Mouse (Mus musculus): Measurements from ENCODE around the gene Npdc1. TPM values are rescaled to one million over a fixed set of nuclear protein-coding genes. Genes with fewer than 3 reads are reported as not detected.
"Not testable (repeated sequence)": the region's sequence is repeated elsewhere in the genome, so short reads cannot be mapped to it uniquely, and the experiment has no call there.

Npdc1 gene
- polyA plus RNA-seq, 1 experiment from 2014 or later = 48.9 TPM

DNA sequence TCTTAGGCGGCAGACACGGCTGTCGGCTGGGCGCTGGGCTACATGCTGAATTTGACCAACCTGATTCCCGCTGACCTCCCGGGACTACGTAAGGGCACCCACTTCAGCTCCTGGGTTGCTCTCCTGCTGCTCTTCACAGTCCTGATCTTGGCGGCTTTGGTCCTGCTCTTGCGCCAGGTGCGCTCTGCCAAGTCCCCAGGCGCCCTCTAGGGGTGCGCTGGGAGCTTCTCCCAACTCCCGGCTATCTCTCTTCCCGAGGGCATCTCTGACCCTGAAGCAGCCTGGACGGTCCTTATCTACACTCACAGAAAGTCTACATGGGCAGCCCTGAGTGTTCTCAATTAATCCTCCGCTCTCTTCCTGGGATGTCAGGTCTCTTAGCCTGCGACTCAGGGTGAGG is 1.6 kb downstream of the Npdc1 start:
- H3K4me2 ChIP-seq (ENCODE audit: low read depth, low read length) = peak overlapping the region; percentile 39
- H3K9me3 ChIP-seq (ENCODE audit: control insufficient read depth, low read length) = no peaks in the 10 kb centered on the region
- ATAC-seq = no peak
- H3K27ac ChIP-seq (ENCODE audit: low read length) = no peak overlapping the region
- no peak overlapping the region for H3K9ac ChIP-seq (ENCODE audit: low read depth, low read length)
- no peaks in the 10 kb centered on the region for H3K36me3 ChIP-seq (ENCODE audit: control insufficient read depth, insufficient read depth, low read length)
- peaks cover 35% of the 10 kb centered on the region; the same call in 1 of the 2 replicates for H3K27me3 ChIP-seq (replicated peaks; ENCODE audit: control insufficient read depth, insufficient read depth, low read length)
- peaks cover 15% of the 10 kb centered on the region; the same call in 1 of the 2 replicates for H3K4me1 ChIP-seq (ENCODE audit: control insufficient read depth, insufficient read depth, low read length)
- WGBS = 5% methylated on average over 17 of the region's 17 CpGs
- peak overlapping the region; percentile 10; the same call in 1 of the 2 replicates for H3K4me3 ChIP-seq (ENCODE audit: low read length)

DNA sequence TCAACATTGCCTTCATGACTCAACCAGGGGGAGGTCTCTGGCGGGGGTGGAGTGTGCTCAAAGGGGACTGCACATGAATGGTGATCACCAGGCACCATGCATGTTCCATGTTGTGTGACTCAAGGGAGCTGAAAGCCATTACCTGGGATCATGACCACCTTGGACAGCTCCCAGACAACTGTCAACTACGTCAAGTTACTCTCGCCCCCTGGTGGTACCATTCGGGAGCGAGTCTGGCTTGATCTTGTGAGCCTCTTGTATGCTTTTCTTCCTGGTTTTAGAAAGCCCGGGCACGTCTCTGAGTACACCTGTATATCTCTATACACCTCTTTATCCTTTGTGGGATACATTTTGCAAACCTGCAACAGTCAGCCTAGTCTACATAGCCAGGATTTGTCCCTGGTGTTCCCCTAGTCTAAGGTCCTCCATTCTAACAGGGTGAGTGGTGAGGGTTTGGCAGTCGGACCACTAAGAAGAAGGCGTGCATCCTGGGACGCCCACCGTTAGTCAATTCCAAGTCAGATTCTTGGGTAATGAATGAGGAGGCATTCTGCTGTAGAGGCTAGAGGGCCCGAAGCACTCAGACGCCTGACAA is 3.3 kb downstream of the Npdc1 start:
- 0% methylated on average over 13 of the region's 13 CpGs for WGBS
- H3K9ac ChIP-seq (ENCODE audit: low read depth, low read length) = peak overlapping the region; percentile 69
- peak overlapping the region; percentile 83 for H3K4me2 ChIP-seq (ENCODE audit: low read depth, low read length)
- H3K27me3 ChIP-seq (replicated peaks; ENCODE audit: control insufficient read depth, insufficient read depth, low read length) = peaks cover 26% of the 10 kb centered on the region; the same call in 1 of the 2 replicates
- H3K4me1 ChIP-seq (ENCODE audit: control insufficient read depth, insufficient read depth, low read length) = peaks cover 10% of the 10 kb centered on the region; the same call in 1 of the 2 replicates
- H3K36me3 ChIP-seq (ENCODE audit: control insufficient read depth, insufficient read depth, low read length) = no peaks in the 10 kb centered on the region
- peak; percentile 54 for ATAC-seq
- H3K27ac ChIP-seq (ENCODE audit: low read length) = no peak overlapping the region
- H3K9me3 ChIP-seq (ENCODE audit: control insufficient read depth, low read length) = no peaks in the 10 kb centered on the region
- peak overlapping the region; percentile 69 for H3K4me3 ChIP-seq (ENCODE audit: low read length)

DNA sequence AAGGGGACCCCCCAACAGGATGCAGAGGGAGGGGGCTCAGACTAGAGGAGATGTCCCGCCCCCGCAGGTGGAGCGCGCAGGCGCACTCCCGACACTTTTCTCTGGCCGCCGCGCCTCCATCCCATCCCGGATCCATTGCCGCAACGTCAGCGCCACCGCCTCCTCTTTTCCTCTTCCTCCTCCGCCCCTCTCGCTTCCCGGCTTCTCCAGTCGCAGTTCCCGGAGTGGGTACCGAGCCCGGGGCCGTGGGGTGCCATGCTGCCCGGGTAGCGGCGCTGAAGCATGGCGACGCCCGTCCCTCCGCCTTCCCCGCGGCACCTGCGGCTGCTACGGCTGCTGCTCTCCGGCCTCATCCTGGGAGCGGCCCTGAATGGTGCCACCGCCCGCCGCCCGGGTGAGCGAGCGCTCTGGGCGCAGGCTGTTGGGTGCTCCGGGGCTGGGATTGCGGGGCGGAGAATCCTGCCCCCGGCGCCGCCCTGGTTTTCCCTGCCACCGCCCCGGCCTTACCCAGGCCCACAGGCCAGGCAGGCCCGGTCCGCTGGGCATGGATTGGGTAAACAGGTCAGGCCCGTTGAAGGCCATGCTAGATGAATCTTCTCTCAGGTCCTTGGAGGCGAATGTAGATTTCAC is 3.9 kb downstream of the Npdc1 start:
- peak overlapping the region; percentile 69 for H3K4me3 ChIP-seq (ENCODE audit: low read length)
- peak overlapping the region; percentile 63; the same call in 1 of the 2 replicates for H3K27ac ChIP-seq (ENCODE audit: low read length)
- H3K9ac ChIP-seq (ENCODE audit: low read depth, low read length) = peak overlapping the region; percentile 69
- peaks cover 10% of the 10 kb centered on the region; the same call in 1 of the 2 replicates for H3K4me1 ChIP-seq (ENCODE audit: control insufficient read depth, insufficient read depth, low read length)
- peak; percentile 76 for ATAC-seq
- WGBS = under 1% methylated on average over 54 of the region's 54 CpGs
- no peaks in the 10 kb centered on the region for H3K9me3 ChIP-seq (ENCODE audit: control insufficient read depth, low read length)
- H3K27me3 ChIP-seq (replicated peaks; ENCODE audit: control insufficient read depth, insufficient read depth, low read length) = peaks cover 24% of the 10 kb centered on the region; the same call in 1 of the 2 replicates
- H3K4me2 ChIP-seq (ENCODE audit: low read depth, low read length) = peak overlapping the region; percentile 83
- H3K36me3 ChIP-seq (ENCODE audit: control insufficient read depth, insufficient read depth, low read length) = no peaks in the 10 kb centered on the region

DNA sequence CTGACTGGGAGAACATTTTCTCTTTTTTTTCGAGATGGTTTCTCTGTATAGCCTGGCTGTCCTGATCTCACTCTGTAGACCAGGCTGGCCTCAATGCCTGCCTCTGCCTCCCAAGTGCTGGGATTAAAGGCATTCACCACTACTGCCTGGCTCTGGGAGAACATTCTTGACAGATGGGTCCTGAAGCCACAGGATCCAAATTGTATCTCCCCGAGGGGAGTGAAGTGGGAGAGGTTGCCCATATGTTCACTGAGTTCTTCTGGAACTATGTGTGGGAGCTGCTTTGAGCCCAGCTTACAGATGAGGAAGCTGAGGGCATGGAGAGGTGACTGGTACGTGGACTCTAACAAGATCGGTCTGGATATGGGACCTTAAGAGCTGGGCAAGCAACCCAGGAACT is 4.8 kb downstream of the Npdc1 start:
- Histone ChIP-seq H3K27me3 (replicated peaks; ENCODE audit: control insufficient read depth, insufficient read depth, low read length) (peaks cover 24% of the 10 kb centered on the region; the same call in 1 of the 2 replicates), H3K9ac (ENCODE audit: low read depth, low read length) (no peak overlapping the region; the same call in 1 of the 2 replicates), H3K9me3 (ENCODE audit: control insufficient read depth, low read length) (no peaks in the 10 kb centered on the region), H3K27ac (ENCODE audit: low read length) (no peak overlapping the region), H3K4me3 (ENCODE audit: low read length) (no peak overlapping the region), H3K4me1 (ENCODE audit: control insufficient read depth, insufficient read depth, low read length) (peaks cover 10% of the 10 kb centered on the region; the same call in 1 of the 2 replicates), H3K4me2 (ENCODE audit: low read depth, low read length) (no peak overlapping the region), H3K36me3 (ENCODE audit: control insufficient read depth, insufficient read depth, low read length) (no peaks in the 10 kb centered on the region)
- 88% methylated on average over 4 of the region's 4 CpGs for WGBS
- no peak for ATAC-seq

DNA sequence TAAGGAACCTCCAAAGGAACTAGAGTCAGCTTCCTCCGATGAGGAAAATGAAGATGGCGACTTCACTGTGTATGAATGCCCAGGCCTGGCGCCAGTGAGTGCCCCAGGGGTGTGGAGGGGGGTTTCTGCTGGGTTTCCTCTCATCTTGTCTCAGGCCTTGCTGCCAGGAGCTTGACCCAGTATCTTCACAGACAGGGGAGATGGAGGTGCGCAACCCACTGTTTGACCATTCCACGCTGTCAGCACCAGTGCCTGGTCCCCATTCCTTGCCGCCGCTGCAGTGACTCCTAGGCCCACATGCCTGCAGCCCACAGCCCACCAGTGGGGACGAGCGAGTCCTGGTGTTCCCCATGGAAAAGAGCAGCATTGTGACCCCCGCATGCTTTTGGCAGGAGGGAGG is 9.8 kb downstream of the Npdc1 start:
- Histone ChIP-seq H3K36me3 (ENCODE audit: control insufficient read depth, insufficient read depth, low read length) (no peaks in the 10 kb centered on the region), H3K4me2 (ENCODE audit: low read depth, low read length) (no peak overlapping the region), H3K4me3 (ENCODE audit: low read length) (no peak overlapping the region), H3K4me1 (ENCODE audit: control insufficient read depth, insufficient read depth, low read length) (no peaks in the 10 kb centered on the region), H3K9me3 (ENCODE audit: control insufficient read depth, low read length) (no peaks in the 10 kb centered on the region), H3K27me3 (replicated peaks; ENCODE audit: control insufficient read depth, insufficient read depth, low read length) (peaks cover 4% of the 10 kb centered on the region; the same call in 1 of the 2 replicates), H3K27ac (ENCODE audit: low read length) (no peak overlapping the region), H3K9ac (ENCODE audit: low read depth, low read length) (no peak overlapping the region)
- WGBS = 89% methylated on average over 10 of the region's 10 CpGs
- no peak for ATAC-seq

DNA sequence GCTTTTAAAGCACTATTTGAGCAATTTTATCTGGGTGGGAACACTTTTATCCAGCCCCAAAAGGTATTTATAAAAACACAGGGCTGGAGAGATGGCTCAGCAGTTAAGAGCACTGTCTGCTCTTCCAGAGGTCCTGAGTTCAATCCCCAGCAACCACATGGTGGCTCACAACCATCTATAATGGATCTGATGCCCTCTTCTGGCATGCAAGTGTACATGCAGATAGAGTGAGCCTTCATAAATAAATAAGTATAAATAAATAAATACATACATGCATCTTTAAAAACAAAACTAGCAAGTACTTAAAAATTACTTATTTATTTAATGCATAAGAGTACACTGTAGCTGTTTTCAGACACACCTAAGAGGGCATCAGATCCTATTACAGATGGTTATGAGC is 14.3 kb downstream of the Npdc1 start:
- H3K27ac ChIP-seq (ENCODE audit: low read length); H3K9ac ChIP-seq (ENCODE audit: low read depth, low read length); H3K4me3 ChIP-seq (ENCODE audit: low read length); H3K27me3 ChIP-seq (replicated peaks; ENCODE audit: control insufficient read depth, insufficient read depth, low read length); ATAC-seq; H3K4me2 ChIP-seq (ENCODE audit: low read depth, low read length); H3K36me3 ChIP-seq (ENCODE audit: control insufficient read depth, insufficient read depth, low read length); H3K9me3 ChIP-seq (ENCODE audit: control insufficient read depth, low read length); H3K4me1 ChIP-seq (ENCODE audit: control insufficient read depth, insufficient read depth, low read length): not testable (repeated sequence)

DNA sequence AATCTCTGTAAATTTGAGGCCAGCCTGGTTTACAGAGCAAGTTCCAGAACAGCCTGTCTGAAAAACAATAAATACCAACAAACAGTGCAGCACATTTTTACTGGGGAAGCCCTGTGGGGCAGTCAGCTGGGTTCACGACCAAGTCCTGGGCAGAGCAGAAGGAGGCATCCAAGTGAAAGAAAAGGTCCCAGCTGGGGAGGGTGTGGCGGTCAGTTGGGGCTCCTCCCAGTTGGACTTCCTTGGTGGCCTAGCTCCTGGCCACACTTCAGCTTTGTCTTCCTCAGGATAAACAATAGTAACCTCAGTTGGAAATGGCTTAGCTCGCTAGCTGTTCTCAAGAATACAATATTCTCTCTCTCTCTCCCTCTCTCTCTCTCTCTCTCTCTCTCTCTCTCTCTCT is 18.3 kb downstream of the Npdc1 start:
- ATAC-seq = no peak
- no peak overlapping the region for H3K27ac ChIP-seq (ENCODE audit: low read length)
- WGBS = 30% methylated on average over 3 of the region's 3 CpGs
- no peak overlapping the region for H3K4me2 ChIP-seq (ENCODE audit: low read depth, low read length)
- H3K36me3 ChIP-seq (ENCODE audit: control insufficient read depth, insufficient read depth, low read length) = no peaks in the 10 kb centered on the region
- no peak overlapping the region for H3K4me3 ChIP-seq (ENCODE audit: low read length)
- no peaks in the 10 kb centered on the region for H3K27me3 ChIP-seq (replicated peaks; ENCODE audit: control insufficient read depth, insufficient read depth, low read length)
- no peaks in the 10 kb centered on the region for H3K9me3 ChIP-seq (ENCODE audit: control insufficient read depth, low read length)
- H3K4me1 ChIP-seq (ENCODE audit: control insufficient read depth, insufficient read depth, low read length) = no peaks in the 10 kb centered on the region
- no peak overlapping the region for H3K9ac ChIP-seq (ENCODE audit: low read depth, low read length)

DNA sequence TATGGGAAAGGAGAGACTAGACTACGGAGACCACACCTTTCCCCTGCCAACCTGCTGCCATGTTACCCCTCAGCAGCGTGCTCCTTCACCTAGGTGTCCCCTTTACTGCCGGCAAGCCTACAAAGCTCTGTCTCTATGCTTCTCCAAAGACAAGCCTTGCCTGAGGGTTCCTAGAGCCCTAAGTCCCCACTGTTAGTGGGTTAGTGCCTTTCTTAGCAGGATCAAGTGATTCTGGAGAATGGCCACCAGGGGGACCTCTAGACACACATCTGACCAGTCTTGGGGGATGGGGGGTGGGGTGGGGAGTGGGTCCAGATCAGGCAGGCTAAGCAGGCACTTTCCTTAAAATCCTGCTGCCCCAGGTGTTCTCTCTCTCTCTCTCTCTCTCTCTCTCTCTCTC is 22.7 kb downstream of the Npdc1 start:
- H3K4me3 ChIP-seq (ENCODE audit: low read length) = no peak overlapping the region
- H3K4me2 ChIP-seq (ENCODE audit: low read depth, low read length) = no peak overlapping the region
- H3K27me3 ChIP-seq (replicated peaks; ENCODE audit: control insufficient read depth, insufficient read depth, low read length) = peaks cover 12% of the 10 kb centered on the region; the same call in 1 of the 2 replicates
- no peaks in the 10 kb centered on the region for H3K36me3 ChIP-seq (ENCODE audit: control insufficient read depth, insufficient read depth, low read length)
- 27% methylated on average over 3 of the region's 3 CpGs for WGBS
- ATAC-seq = no peak; the same call in 1 of the 2 replicates
- no peak overlapping the region for H3K27ac ChIP-seq (ENCODE audit: low read length)
- H3K9me3 ChIP-seq (ENCODE audit: control insufficient read depth, low read length) = no peaks in the 10 kb centered on the region
- no peak overlapping the region for H3K9ac ChIP-seq (ENCODE audit: low read depth, low read length)
- H3K4me1 ChIP-seq (ENCODE audit: control insufficient read depth, insufficient read depth, low read length) = no peaks in the 10 kb centered on the region; the same call in 1 of the 2 replicates

DNA sequence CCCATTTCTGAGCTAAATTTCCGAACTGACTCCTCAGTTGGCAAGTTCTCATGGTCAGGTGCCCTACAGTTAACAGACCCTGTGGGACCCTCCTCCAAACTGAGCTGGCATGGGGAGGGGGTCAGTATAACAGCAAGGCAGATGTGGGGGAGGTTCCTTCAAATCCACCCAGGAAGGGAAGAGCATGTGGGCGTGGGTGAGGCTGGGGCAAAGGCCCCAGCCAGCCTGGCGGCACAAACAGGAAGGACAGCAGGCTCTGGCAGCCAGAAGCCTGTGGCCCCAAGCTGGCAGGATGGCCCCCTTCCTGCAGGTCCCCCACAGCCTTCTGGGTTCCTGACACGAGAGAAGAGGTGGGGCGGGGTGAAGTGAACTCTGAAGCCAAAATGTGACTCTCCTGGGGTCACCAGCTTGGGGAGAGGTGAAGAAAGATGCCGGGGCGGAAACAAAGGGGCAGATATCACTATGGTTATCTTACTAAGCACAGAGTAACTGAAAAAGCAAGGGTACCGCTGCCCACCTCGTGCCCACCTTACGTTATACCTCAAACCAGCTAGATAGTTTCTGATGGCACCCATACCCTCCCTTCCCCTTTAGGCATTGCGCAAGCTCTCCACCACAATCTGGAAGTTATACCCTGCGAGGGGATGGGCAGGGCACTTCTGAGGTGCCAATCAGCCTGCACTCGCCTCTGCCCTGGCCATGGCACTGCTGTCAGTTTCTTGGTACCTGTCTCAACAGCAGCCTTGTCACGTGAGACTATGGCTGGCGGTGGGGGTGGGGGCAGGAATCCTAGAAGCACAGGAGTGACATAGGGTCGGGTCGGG is 23.6 kb downstream of the Npdc1 start, which contains the start of gene Fut7:
Gene Fut7, plus strand, starts transcription at position 681 of the 824 bp plus-strand sequence.
- H3K4me2 ChIP-seq (ENCODE audit: low read depth, low read length) = no peak within 1 kb of the TSS
- 0 out of 2 replicates have a peak within 1 kb of the TSS, but pooled peaks have one; percentile 7 for H3K9ac ChIP-seq (ENCODE audit: low read depth, low read length)
- H3K27me3 ChIP-seq (replicated peaks; ENCODE audit: control insufficient read depth, insufficient read depth, low read length) = peaks cover 12% of the 10 kb centered on the region; the same call in 1 of the 2 replicates
- H3K4me1 ChIP-seq (ENCODE audit: control insufficient read depth, insufficient read depth, low read length) = no peaks in the 10 kb centered on the region; the same call in 1 of the 2 replicates
- 62% methylated on average over 17 of the region's 17 CpGs for WGBS
- no peaks in the 10 kb centered on the region for H3K9me3 ChIP-seq (ENCODE audit: control insufficient read depth, low read length)
- H3K4me3 ChIP-seq (ENCODE audit: low read length) = no peak within 1 kb of the TSS
- ATAC-seq = 0 out of 2 replicates have a peak, but pooled peaks have one; percentile 23
- no peak within 1 kb of the TSS for H3K27ac ChIP-seq (ENCODE audit: low read length)
- no peaks in the 10 kb centered on the region for H3K36me3 ChIP-seq (ENCODE audit: control insufficient read depth, insufficient read depth, low read length)
